Comparison of ENCODE assay signal across 16 mouse cellular contexts in the genomic region with DNA sequence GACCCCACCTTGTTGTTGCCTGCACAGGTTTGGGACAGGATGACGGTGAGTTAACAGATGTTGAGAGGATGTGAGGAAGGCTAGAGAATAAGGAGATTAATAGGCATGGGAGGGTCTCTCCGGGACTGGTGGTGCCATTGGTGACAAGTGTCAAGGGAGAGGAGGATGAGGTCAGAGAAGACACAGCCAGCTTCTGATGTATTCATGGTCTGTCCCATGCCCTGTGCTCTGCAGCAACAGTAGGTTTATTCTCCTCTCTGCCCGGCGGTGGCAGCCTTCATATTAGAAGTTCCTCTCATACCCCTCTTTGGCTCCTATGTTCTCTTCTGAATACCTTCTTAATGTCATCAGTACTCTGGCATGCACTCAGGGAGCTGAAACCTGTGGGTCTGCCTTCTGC.
"Had no signal": no experiment of that assay in that cellular context is flagged by ENCODE, and none has a peak within 500 bp of the region (broad histone marks: within the 10 kb centered on the region; RNA-seq: fewer than 3 reads in every experiment).

No protein-coding gene starts in this region.

- H3K9ac ChIP-seq: lung, embryonic 14.5 days; midbrain, embryonic 13.5 days; midbrain, embryonic 15.5 days; neural tube, embryonic 12.5 days; stomach, embryonic 15.5 days had no signal

- H3K4me2 ChIP-seq: lung, embryonic 14.5 days; midbrain, embryonic 11.5 days; midbrain, embryonic 13.5 days; midbrain, embryonic 15.5 days; neural tube, embryonic 12.5 days; stomach, embryonic 15.5 days had no signal

- DNase-seq: lung, adult 18-20 months; lung, embryonic 14.5 days; lung, postnatal 10 days; lung, postnatal 36 days; right cerebral cortex, postnatal 14 days; thymus, adult 2 months; thymus, postnatal 25 days; thymus, postnatal 4 days had no signal

- ATAC-seq: midbrain, embryonic 13.5 days; midbrain, embryonic 15.5 days had no signal

- H3K27ac ChIP-seq: macrophage; midbrain, embryonic 13.5 days; midbrain, embryonic 15.5 days; neural tube, embryonic 12.5 days; stomach, embryonic 15.5 days; stomach, postnatal 0 days had no signal

- H3K4me1 ChIP-seq: midbrain, embryonic 13.5 days; midbrain, embryonic 15.5 days; neural tube, embryonic 12.5 days; stomach, embryonic 15.5 days had no signal

- H3K4me3 ChIP-seq: megakaryocyte, embryonic 14.5 days; midbrain, embryonic 13.5 days; midbrain, embryonic 15.5 days; neural tube, embryonic 12.5 days; stomach, embryonic 15.5 days had no signal

- H3K27me3 ChIP-seq: megakaryocyte, embryonic 14.5 days; midbrain, embryonic 13.5 days; midbrain, embryonic 15.5 days; neural tube, embryonic 12.5 days; stomach, embryonic 15.5 days had no signal

- H3K9me3 ChIP-seq: megakaryocyte, embryonic 14.5 days; midbrain, embryonic 13.5 days; midbrain, embryonic 15.5 days; neural tube, embryonic 12.5 days; stomach, embryonic 15.5 days had no signal
